Mouse (Mus musculus) midbrain, embryonic 16.5 days (tissue): ENCODE measurements around the gene Acer3. TPM values are rescaled to one million over a fixed set of nuclear protein-coding genes. Genes with fewer than 3 reads are reported as not detected.

ENCODE experiments used
- ATAC-seq: fragments of 200-750 bp; cut with Nextera tagmentation; 2 replicates; pipeline ENCODE4 v1.8.0; 2017; ENCODE audit warnings: moderate TSS enrichment
- H3K27ac ChIP-seq: fragments of 300-500 bp; sonication (generic); 2 replicates; pipeline ENCODE4 v1.5.1; 2014; ENCODE audit warnings: mild to moderate bottlenecking, low read length, mixed read lengths
- H3K27me3 ChIP-seq: fragments of 300-500 bp; sonication (generic); 2 replicates; pipeline ENCODE4 v1.6.1; 2014; ENCODE audit warnings: low read depth, low read length, mixed read lengths; ENCODE audit not compliant: control insufficient read depth, insufficient read depth
- H3K36me3 ChIP-seq: fragments of 300-500 bp; sonication (generic); 2 replicates; pipeline ENCODE4 v1.6.1; 2014; ENCODE audit warnings: mild to moderate bottlenecking, low read length, moderate library complexity, mixed read lengths; ENCODE audit not compliant: control insufficient read depth, insufficient read depth
- H3K4me1 ChIP-seq: fragments of 300-500 bp; sonication (generic); 2 replicates; pipeline ENCODE4 v1.6.1; 2014; ENCODE audit warnings: mild to moderate bottlenecking, low read length, mixed read lengths; ENCODE audit not compliant: control insufficient read depth, insufficient read depth
- H3K4me2 ChIP-seq: fragments of 300-500 bp; sonication (generic); 2 replicates; pipeline ENCODE4 v1.6.1; 2014; ENCODE audit warnings: mild to moderate bottlenecking, low read length, mixed read lengths
- H3K4me3 ChIP-seq: fragments of 300-500 bp; sonication (generic); 2 replicates; pipeline ENCODE4 v1.5.1; 2014; ENCODE audit warnings: low read depth, mild to moderate bottlenecking, low read length, moderate library complexity, mixed read lengths
- H3K9ac ChIP-seq: fragments of 300-500 bp; sonication (generic); 2 replicates; pipeline ENCODE4 v1.6.1; 2014; ENCODE audit warnings: low read depth, low read length, mixed read lengths
- H3K9me3 ChIP-seq: fragments of 300-500 bp; sonication (generic); replicated peaks from 2 replicates; pipeline ENCODE4 v1.6.1; 2014; ENCODE audit warnings: mild to moderate bottlenecking, low read length, mixed read lengths; ENCODE audit not compliant: control insufficient read depth, poor library complexity, severe bottlenecking
- WGBS: fragments of 180-500 bp; shearing (Covaris S2); extraction: QIAGEN DNeasy Blood & Tissue Kit; methylation state at CpG from one replicate; pipeline ENCODE4 v1.1.7; 2014; 5-methylcytosine and 5-hydroxymethylcytosine counted together
- polyA plus RNA-seq: library from polyadenylated mRNA; unstranded; fragments of >200 nt; fragmentation: Nextera tagmentation; extraction: Ambion mirVana; gene quantifications from 2 replicates; pipeline ENCODE4 v1.2.1, GENCODE M21; 2015

The Acer3 gene
- polyA plus RNA-seq, 1 experiment from 2014 or later, result 20.6 TPM

GRCm38 (mm10) chr7:98252520-98252919, 68.5 kb downstream of the Acer3 start:
- WGBS, result 86% methylated on average over 2 of the region's 2 CpGs
- Histone ChIP-seq H3K4me1 (no peaks in the 10 kb centered on the region), H3K27me3 (no peaks in the 10 kb centered on the region), H3K9ac (no peak overlapping the region), H3K36me3 (no peaks in the 10 kb centered on the region), H3K4me3 (no peak overlapping the region), H3K4me2 (no peak overlapping the region), H3K27ac (no peak overlapping the region), H3K9me3 (no peaks in the 10 kb centered on the region)
- no peak for ATAC-seq

GRCm38 (mm10) chr7:98236686-98237359, 84.2 kb downstream of the Acer3 start:
- no peaks in the 10 kb centered on the region for H3K9me3 ChIP-seq
- WGBS, result 85% methylated on average over 3 of the region's 3 CpGs
- no peak for ATAC-seq

GRCm38 (mm10) chr7:98223796-98224195, 97.2 kb downstream of the Acer3 start:
- no peak for ATAC-seq
- H3K9ac ChIP-seq, result no peak overlapping the region
- 98% methylated on average over 4 of the region's 4 CpGs for WGBS

More at GRCm38 (mm10) chr7:98236686-98237359, 84.2 kb downstream of the Acer3 start:
- Histone ChIP-seq H3K27ac (no peak overlapping the region), H3K27me3 (no peaks in the 10 kb centered on the region), H3K9ac (no peak overlapping the region), H3K4me1 (no peaks in the 10 kb centered on the region), H3K4me2 (no peak overlapping the region), H3K4me3 (no peak overlapping the region), H3K36me3 (no peaks in the 10 kb centered on the region)

GRCm38 (mm10) chr7:98216713-98217112, 104.3 kb downstream of the Acer3 start:
- Histone ChIP-seq H3K9me3 (no peaks in the 10 kb centered on the region), H3K4me3 (no peak overlapping the region), H3K27me3 (no peaks in the 10 kb centered on the region), H3K4me2 (no peak overlapping the region), H3K4me1 (no peaks in the 10 kb centered on the region), H3K27ac (no peak overlapping the region), H3K9ac (no peak overlapping the region), H3K36me3 (no peaks in the 10 kb centered on the region)
- no peak for ATAC-seq

More at GRCm38 (mm10) chr7:98223796-98224195, 97.2 kb downstream of the Acer3 start:
- H3K4me2 ChIP-seq, result no peak overlapping the region
- H3K27ac ChIP-seq, result no peak overlapping the region
- H3K27me3 ChIP-seq, result no peaks in the 10 kb centered on the region
- no peak overlapping the region for H3K4me3 ChIP-seq
- no peaks in the 10 kb centered on the region for H3K36me3 ChIP-seq
- no peaks in the 10 kb centered on the region for H3K9me3 ChIP-seq
- H3K4me1 ChIP-seq, result no peaks in the 10 kb centered on the region

GRCm38 (mm10) chr7:98202946-98203345, 118.1 kb downstream of the Acer3 start:
- Histone ChIP-seq H3K4me1 (no peaks in the 10 kb centered on the region), H3K27ac (no peak overlapping the region), H3K36me3 (no peaks in the 10 kb centered on the region), H3K4me3 (no peak overlapping the region), H3K4me2 (no peak overlapping the region), H3K27me3 (no peaks in the 10 kb centered on the region), H3K9ac (no peak overlapping the region), H3K9me3 (no peaks in the 10 kb centered on the region)
- WGBS, result 78% methylated on average over 4 of the region's 4 CpGs
- no peak for ATAC-seq

- H3K9ac ChIP-seq, result no peak overlapping the region
- no peaks in the 10 kb centered on the region for H3K9me3 ChIP-seq
- no peak for ATAC-seq
- WGBS, result 87% methylated on average over 5 of the region's 5 CpGs
- no peak overlapping the region for H3K4me2 ChIP-seq
- H3K4me3 ChIP-seq, result no peak overlapping the region
- H3K4me1 ChIP-seq, result no peaks in the 10 kb centered on the region
- H3K27ac ChIP-seq, result no peak overlapping the region
- H3K27me3 ChIP-seq, result peaks cover 3% of the 10 kb centered on the region
- H3K36me3 ChIP-seq, result no peaks in the 10 kb centered on the region
Observed at GRCm38 (mm10) chr7:98201493-98202028, 119.4 kb downstream of the Acer3 start.

GRCm38 (mm10) chr7:98200396-98200795, 120.6 kb downstream of the Acer3 start:
- ATAC-seq, result no peak
- Histone ChIP-seq H3K27ac (no peak overlapping the region), H3K4me1 (no peaks in the 10 kb centered on the region), H3K9me3 (no peaks in the 10 kb centered on the region), H3K9ac (no peak overlapping the region), H3K36me3 (no peaks in the 10 kb centered on the region), H3K4me3 (no peak overlapping the region), H3K27me3 (peaks cover 12% of the 10 kb centered on the region), H3K4me2 (no peak overlapping the region)
- 97% methylated on average over 3 of the region's 3 CpGs for WGBS

- WGBS, result 90% methylated on average over 4 of the region's 4 CpGs
- no peaks in the 10 kb centered on the region for H3K36me3 ChIP-seq
- no peak for ATAC-seq
Observed at GRCm38 (mm10) chr7:98199381-98199780, 121.6 kb downstream of the Acer3 start, which contains the start of gene B3gnt6. Gene B3gnt6, minus strand, starts transcription at chr7:98199481.

GRCm38 (mm10) chr7:98195151-98195801, 125.7 kb downstream of the Acer3 start:
- no peak overlapping the region for H3K4me3 ChIP-seq
- H3K27me3 ChIP-seq, result peaks cover 44% of the 10 kb centered on the region
- no peak overlapping the region for H3K4me2 ChIP-seq
- 55% methylated on average over 10 of the region's 10 CpGs for WGBS
- H3K36me3 ChIP-seq, result no peaks in the 10 kb centered on the region
- H3K9me3 ChIP-seq, result no peaks in the 10 kb centered on the region
- no peak overlapping the region for H3K9ac ChIP-seq
- peaks cover 7% of the 10 kb centered on the region; the same call in 1 of the 2 replicates for H3K4me1 ChIP-seq
- no peak for ATAC-seq
- no peak overlapping the region for H3K27ac ChIP-seq

More at GRCm38 (mm10) chr7:98199381-98199780, 121.6 kb downstream of the Acer3 start, which contains the start of gene B3gnt6:
- H3K4me1 ChIP-seq, result no peaks in the 10 kb centered on the region
- no peak within 1 kb of the TSS for H3K4me3 ChIP-seq
- no peak within 1 kb of the TSS for H3K27ac ChIP-seq
- H3K9ac ChIP-seq, result no peak within 1 kb of the TSS
- no peaks in the 10 kb centered on the region for H3K9me3 ChIP-seq
- H3K4me2 ChIP-seq, result no peak within 1 kb of the TSS
- peaks cover 21% of the 10 kb centered on the region for H3K27me3 ChIP-seq
